18 mouse cellular contexts compared by ENCODE assay signal in genomic region chr13:119991917-119992496, GRCm38 (mm10). TPM values are rescaled to one million over a fixed set of nuclear protein-coding genes. Genes with fewer than 3 reads are reported as not detected.
"Had no signal": no experiment of that assay in that cellular context is flagged by ENCODE, and none has a peak within 500 bp of the region (broad histone marks: within the 10 kb centered on the region; RNA-seq: fewer than 3 reads in every experiment).

No protein-coding gene starts in this region.

RNA-seq across cellular contexts. Expression of gene Gm36079, which starts 34.8 kb away (rescaled TPM):
- total RNA-seq: layer of hippocampus, adult 18-20 months; layer of hippocampus, postnatal 14 days; left cerebral cortex, adult 8-10 months; left cerebral cortex, postnatal 14 days; left cerebral cortex, postnatal 4 days had no signal
- polyA plus RNA-seq: kidney, embryonic 16.5 days; limb, embryonic 12.5 days; limb, embryonic 15.5 days; liver, embryonic 12.5 days; liver, embryonic 15.5 days; lung, embryonic 15.5 days; midbrain, embryonic 10.5 days; midbrain, embryonic 15.5 days; myocyte; neural tube, embryonic 14.5 days; stomach, embryonic 14.5 days; stomach, postnatal 0 days; thymus, adult 2 months had no signal

RNA-seq across cellular contexts. Expression of gene B020031M17Rik, which starts 41.4 kb away (rescaled TPM):
- total RNA-seq: layer of hippocampus, adult 18-20 months; layer of hippocampus, postnatal 14 days; left cerebral cortex, adult 8-10 months; left cerebral cortex, postnatal 14 days; left cerebral cortex, postnatal 4 days had no signal
- polyA plus RNA-seq: kidney, embryonic 16.5 days; limb, embryonic 12.5 days; limb, embryonic 15.5 days; liver, embryonic 12.5 days; liver, embryonic 15.5 days; lung, embryonic 15.5 days; midbrain, embryonic 10.5 days; midbrain, embryonic 15.5 days; myocyte; neural tube, embryonic 14.5 days; stomach, embryonic 14.5 days; stomach, postnatal 0 days; thymus, adult 2 months had no signal

RNA-seq across cellular contexts. Expression of gene Gm21188, which starts 60.0 kb away (rescaled TPM):
- total RNA-seq: layer of hippocampus, postnatal 14 days; left cerebral cortex, adult 8-10 months; left cerebral cortex, postnatal 14 days; left cerebral cortex, postnatal 4 days had no signal
- polyA plus RNA-seq: kidney, embryonic 16.5 days; limb, embryonic 12.5 days; liver, embryonic 12.5 days; lung, embryonic 15.5 days; midbrain, embryonic 10.5 days; midbrain, embryonic 15.5 days; myocyte; neural tube, embryonic 14.5 days; stomach, embryonic 14.5 days; stomach, postnatal 0 days had no signal
